Mouse (Mus musculus): ENCODE results near the gene Ccdc124. TPM values are rescaled to one million over a fixed set of nuclear protein-coding genes. Genes with fewer than 3 reads are reported as not detected.
A peak's percentile ranks its signal among the peaks of the same experiment; 100 is the strongest.

The Ccdc124 gene
- polyA plus RNA-seq, 1 experiment from 2014 or later = 162 TPM

GRCm38 (mm10) chr8:70850947-70851346 lies 22.8 kb downstream of the Ccdc124 start:
- H3K4me3 ChIP-seq = no peak overlapping the region
- H3K36me3 ChIP-seq = peaks cover 53% of the 10 kb centered on the region
- no peaks in the 10 kb centered on the region for H3K9me3 ChIP-seq
- H3K4me1 ChIP-seq (replicated peaks) = peaks cover 18% of the 10 kb centered on the region
- H3K27ac ChIP-seq = no peak overlapping the region
- H3K4me2 ChIP-seq = no peak overlapping the region
- ATAC-seq (ENCODE audit: low FRiP score) = no peak
- H3K27me3 ChIP-seq = peaks cover 5% of the 10 kb centered on the region; the same call in 1 of the 2 replicates
- 87% methylated on average over 4 of the region's 4 CpGs for WGBS
- peak overlapping the region; percentile 43; the same call in 1 of the 2 replicates for H3K9ac ChIP-seq

GRCm38 (mm10) chr8:70850132-70850845 lies 23.4 kb downstream of the Ccdc124 start:
- Histone ChIP-seq H3K4me1 (replicated peaks) (peaks cover 12% of the 10 kb centered on the region), H3K4me3 (no peak overlapping the region), H3K9ac (no peak overlapping the region), H3K27me3 (peaks cover 5% of the 10 kb centered on the region; the same call in 1 of the 2 replicates), H3K36me3 (peaks cover 53% of the 10 kb centered on the region), H3K27ac (no peak overlapping the region), H3K4me2 (no peak overlapping the region), H3K9me3 (no peaks in the 10 kb centered on the region)
- WGBS = 78% methylated on average over 7 of the region's 7 CpGs
- ATAC-seq (ENCODE audit: low FRiP score) = no peak

- no peak for ATAC-seq (ENCODE audit: low FRiP score)
- WGBS = 89% methylated on average over 3 of the region's 3 CpGs
- H3K9ac ChIP-seq = peak overlapping the region; percentile 39; the same call in 1 of the 2 replicates
These were observed 24.3 kb downstream of the Ccdc124 start for GRCm38 (mm10) chr8:70849333-70849990.

GRCm38 (mm10) chr8:70846371-70847154 lies 27.2 kb downstream of the Ccdc124 start:
- 55% methylated on average over 15 of the region's 15 CpGs for WGBS
- H3K36me3 ChIP-seq = peaks cover 29% of the 10 kb centered on the region
- H3K27me3 ChIP-seq = peaks cover 5% of the 10 kb centered on the region; the same call in 1 of the 2 replicates
- no peak overlapping the region for H3K4me2 ChIP-seq
- no peaks in the 10 kb centered on the region for H3K4me1 ChIP-seq (replicated peaks)
- H3K4me3 ChIP-seq = no peak overlapping the region
- H3K9me3 ChIP-seq = no peaks in the 10 kb centered on the region
- no peak for ATAC-seq (ENCODE audit: low FRiP score)
- no peak overlapping the region for H3K27ac ChIP-seq
- H3K9ac ChIP-seq = 0 out of 2 replicates have a peak overlapping the region, but pooled peaks have one; percentile 29

More at GRCm38 (mm10) chr8:70849333-70849990, 24.3 kb downstream of the Ccdc124 start:
- Histone ChIP-seq H3K27me3 (peaks cover 5% of the 10 kb centered on the region; the same call in 1 of the 2 replicates), H3K4me2 (no peak overlapping the region), H3K4me1 (replicated peaks) (0 out of 2 replicates have a peak, but pooled peaks cover 4% of the 10 kb centered on the region), H3K4me3 (no peak overlapping the region), H3K36me3 (peaks cover 48% of the 10 kb centered on the region), H3K27ac (no peak overlapping the region), H3K9me3 (no peaks in the 10 kb centered on the region)

- ATAC-seq (ENCODE audit: low FRiP score) = no peak
- no peak overlapping the region for H3K9ac ChIP-seq
- H3K4me2 ChIP-seq = no peak overlapping the region
- 44% methylated on average over 5 of the region's 5 CpGs for WGBS
- no peaks in the 10 kb centered on the region for H3K9me3 ChIP-seq
- H3K4me1 ChIP-seq (replicated peaks) = peaks cover 9% of the 10 kb centered on the region; the same call in 1 of the 2 replicates
- H3K36me3 ChIP-seq = peaks cover 25% of the 10 kb centered on the region
- no peak overlapping the region for H3K4me3 ChIP-seq
- H3K27me3 ChIP-seq = peaks cover 5% of the 10 kb centered on the region; the same call in 1 of the 2 replicates
- no peak overlapping the region for H3K27ac ChIP-seq
These were observed 28.6 kb downstream of the Ccdc124 start for GRCm38 (mm10) chr8:70845108-70845507.

GRCm38 (mm10) chr8:70844523-70844922 lies 29.2 kb downstream of the Ccdc124 start:
- H3K9ac ChIP-seq = no peak overlapping the region
- H3K9me3 ChIP-seq = no peaks in the 10 kb centered on the region
- peaks cover 5% of the 10 kb centered on the region; the same call in 1 of the 2 replicates for H3K27me3 ChIP-seq
- no peak overlapping the region for H3K4me3 ChIP-seq
- peaks cover 24% of the 10 kb centered on the region for H3K36me3 ChIP-seq
- no peak for ATAC-seq (ENCODE audit: low FRiP score)
- H3K4me1 ChIP-seq (replicated peaks) = peaks cover 11% of the 10 kb centered on the region; the same call in 1 of the 2 replicates
- no peak overlapping the region for H3K4me2 ChIP-seq
- 0% methylated on average over 6 of the region's 6 CpGs for WGBS
- H3K27ac ChIP-seq = no peak overlapping the region

GRCm38 (mm10) chr8:70843941-70844340 lies 29.8 kb downstream of the Ccdc124 start:
- no peaks in the 10 kb centered on the region for H3K9me3 ChIP-seq
- H3K9ac ChIP-seq = no peak overlapping the region
- WGBS = 87% methylated on average over 8 of the region's 8 CpGs
- H3K27ac ChIP-seq = no peak overlapping the region
- no peak overlapping the region for H3K4me2 ChIP-seq
- peaks cover 11% of the 10 kb centered on the region; the same call in 1 of the 2 replicates for H3K4me1 ChIP-seq (replicated peaks)
- H3K27me3 ChIP-seq = peaks cover 5% of the 10 kb centered on the region; the same call in 1 of the 2 replicates
- no peak overlapping the region for H3K4me3 ChIP-seq
- H3K36me3 ChIP-seq = peaks cover 23% of the 10 kb centered on the region
- ATAC-seq (ENCODE audit: low FRiP score) = no peak

GRCm38 (mm10) chr8:70843214-70843773 lies 30.4 kb downstream of the Ccdc124 start:
- Histone ChIP-seq H3K4me2 (no peak overlapping the region), H3K9ac (no peak overlapping the region), H3K27me3 (peaks cover 2% of the 10 kb centered on the region; the same call in 1 of the 2 replicates), H3K36me3 (peaks cover 17% of the 10 kb centered on the region), H3K9me3 (no peaks in the 10 kb centered on the region), H3K4me1 (replicated peaks) (peaks cover 17% of the 10 kb centered on the region), H3K27ac (no peak overlapping the region), H3K4me3 (no peak overlapping the region)
- no peak for ATAC-seq (ENCODE audit: low FRiP score)
- 83% methylated on average over 5 of the region's 5 CpGs for WGBS

GRCm38 (mm10) chr8:70842484-70842883 lies 31.3 kb downstream of the Ccdc124 start:
- H3K4me3 ChIP-seq = no peak overlapping the region
- no peaks in the 10 kb centered on the region for H3K9me3 ChIP-seq
- no peak overlapping the region for H3K4me2 ChIP-seq
- H3K27me3 ChIP-seq = peaks cover 2% of the 10 kb centered on the region; the same call in 1 of the 2 replicates
- no peak overlapping the region for H3K27ac ChIP-seq
- H3K4me1 ChIP-seq (replicated peaks) = peaks cover 20% of the 10 kb centered on the region
- no peak overlapping the region for H3K9ac ChIP-seq
- ATAC-seq (ENCODE audit: low FRiP score) = no peak
- 63% methylated on average over 25 of the region's 25 CpGs for WGBS
- peaks cover 9% of the 10 kb centered on the region; the same call in 1 of the 2 replicates for H3K36me3 ChIP-seq

- H3K36me3 ChIP-seq = peaks cover 10% of the 10 kb centered on the region; the same call in 1 of the 2 replicates
- peak overlapping the region; percentile 93 for H3K27ac ChIP-seq
- no peak overlapping the region for H3K9ac ChIP-seq
- 40% methylated on average over 22 of the region's 22 CpGs for WGBS
- no peak for ATAC-seq (ENCODE audit: low FRiP score)
- no peak overlapping the region for H3K4me3 ChIP-seq
- H3K4me2 ChIP-seq = no peak overlapping the region
- H3K27me3 ChIP-seq = no peaks in the 10 kb centered on the region
- peaks cover 20% of the 10 kb centered on the region for H3K4me1 ChIP-seq (replicated peaks)
- H3K9me3 ChIP-seq = no peaks in the 10 kb centered on the region
These were observed 32.3 kb downstream of the Ccdc124 start for GRCm38 (mm10) chr8:70841147-70842072.

GRCm38 (mm10) chr8:70840590-70840989 lies 33.1 kb downstream of the Ccdc124 start:
- Histone ChIP-seq H3K9ac (no peak overlapping the region), H3K27ac (peak overlapping the region; percentile 93), H3K27me3 (no peaks in the 10 kb centered on the region), H3K9me3 (no peaks in the 10 kb centered on the region), H3K36me3 (peaks cover 14% of the 10 kb centered on the region), H3K4me1 (replicated peaks) (peaks cover 20% of the 10 kb centered on the region), H3K4me3 (no peak overlapping the region), H3K4me2 (peak overlapping the region; percentile 64; the same call in 1 of the 2 replicates)
- 59% methylated on average over 10 of the region's 10 CpGs for WGBS
- no peak for ATAC-seq (ENCODE audit: low FRiP score)

Measured in hindbrain, embryonic 13.5 days (tissue).